Mouse (Mus musculus) induced T-regulatory cell, adult 2 months (primary cell): Measurements from ENCODE around the gene Car5b.

Source experiments
- DNase-seq: peaks from one replicate; pipeline ENCODE4 v3.0.0-alpha.2; 2012; ENCODE audit warnings: low read depth

Gene Car5b

DNA sequence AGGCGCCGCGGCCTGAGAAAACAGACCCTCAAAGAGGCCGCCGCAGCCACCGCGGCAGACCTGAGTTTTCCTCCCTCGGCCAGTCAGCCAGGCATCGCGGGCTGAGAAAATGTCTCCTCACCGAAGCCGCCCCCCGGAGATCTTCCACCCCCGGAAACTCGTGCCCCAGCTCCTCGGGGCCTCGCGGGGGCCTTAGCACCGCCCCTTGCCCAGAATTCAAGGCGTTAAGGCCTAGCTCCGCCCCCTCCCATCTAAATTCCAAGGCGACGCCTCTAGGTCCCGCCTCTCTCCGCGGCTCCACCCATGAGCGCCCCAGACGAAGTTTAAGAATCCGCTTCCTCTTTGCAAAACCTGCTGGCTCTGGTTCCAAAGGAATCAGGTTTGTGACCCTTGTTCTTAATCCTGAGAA is 69.3 kb downstream of the Car5b start, which contains the start of gene Zrsr2:
Zrsr2 (minus strand) TSS at position 195 of the 409 bp plus-strand sequence.
- DNase-seq, result peak; percentile 95

DNA sequence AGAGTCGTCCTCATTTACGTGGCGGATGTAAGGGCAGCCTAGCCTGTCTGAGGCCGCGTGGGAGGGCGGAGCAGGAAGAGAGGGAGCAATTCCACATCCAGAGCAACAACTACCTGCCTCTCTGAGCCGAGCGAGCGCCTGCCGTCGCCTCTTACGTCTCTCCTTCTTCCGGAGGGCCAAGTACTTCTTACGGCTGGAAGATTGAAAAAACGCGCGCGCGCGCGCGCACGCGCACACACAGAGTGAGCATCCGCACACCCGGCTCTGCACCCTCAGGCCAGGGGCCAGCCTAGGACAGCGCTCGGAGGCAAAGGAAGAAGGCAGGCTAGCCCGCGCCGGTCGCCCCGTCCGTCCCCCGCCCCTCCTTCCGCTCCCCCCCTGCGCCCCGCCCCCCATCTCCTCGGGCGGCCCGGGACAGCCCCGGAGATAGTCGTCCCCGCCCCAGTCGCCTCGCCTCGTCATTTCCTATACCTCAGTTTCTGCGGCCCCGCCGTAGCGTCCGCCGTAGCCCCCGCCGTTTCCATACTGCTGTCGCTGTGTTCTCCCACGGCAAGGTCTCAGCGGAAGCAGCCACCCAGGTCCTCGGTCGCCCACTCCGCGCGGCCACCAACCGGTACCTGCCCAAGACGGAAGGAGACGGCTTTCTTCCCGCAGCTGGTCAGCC is 69.9 kb downstream of the Car5b start:
- peak; percentile 87 for DNase-seq

DNA sequence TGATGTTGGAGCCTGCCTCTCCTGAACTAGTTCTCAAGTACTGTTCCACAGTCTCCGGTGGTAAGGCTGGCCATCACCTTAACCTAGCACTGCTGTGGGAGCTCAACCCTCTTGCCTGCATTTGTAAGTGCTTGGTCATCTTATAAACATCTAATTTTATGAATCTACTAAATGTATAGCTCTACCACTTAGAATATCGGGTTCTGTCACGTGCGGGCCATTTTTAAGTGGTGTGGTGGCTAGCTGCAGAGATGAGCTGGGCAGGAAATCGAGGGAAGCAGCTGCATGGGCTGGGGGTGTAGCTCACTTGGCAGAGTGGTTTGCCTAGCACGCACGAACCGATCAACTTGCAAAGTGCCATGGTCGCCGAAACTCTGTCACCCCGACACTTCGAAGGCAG is 70.4 kb downstream of the Car5b start:
- no peak for DNase-seq

DNA sequence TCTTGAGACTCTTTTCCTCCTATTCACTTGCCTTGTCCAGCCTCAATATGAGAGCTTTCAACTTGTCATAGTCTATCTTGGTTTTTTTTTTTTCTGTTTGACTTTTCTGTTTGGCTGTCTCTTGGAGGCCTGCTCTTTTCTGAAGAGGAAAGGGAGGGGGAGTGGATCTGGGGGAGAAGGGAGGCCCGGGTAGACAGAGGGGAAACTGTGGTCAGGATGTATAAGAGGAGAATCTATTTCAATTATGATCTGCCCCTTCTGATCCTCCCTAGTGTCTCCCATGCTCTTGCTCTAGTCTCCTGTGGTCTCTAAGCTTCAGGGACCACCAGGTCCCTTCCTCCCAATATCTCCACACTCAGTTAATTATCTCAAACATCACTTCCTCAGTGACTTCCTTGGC is 76.2 kb downstream of the Car5b start:
- DNase-seq, result peak; percentile 12

DNA sequence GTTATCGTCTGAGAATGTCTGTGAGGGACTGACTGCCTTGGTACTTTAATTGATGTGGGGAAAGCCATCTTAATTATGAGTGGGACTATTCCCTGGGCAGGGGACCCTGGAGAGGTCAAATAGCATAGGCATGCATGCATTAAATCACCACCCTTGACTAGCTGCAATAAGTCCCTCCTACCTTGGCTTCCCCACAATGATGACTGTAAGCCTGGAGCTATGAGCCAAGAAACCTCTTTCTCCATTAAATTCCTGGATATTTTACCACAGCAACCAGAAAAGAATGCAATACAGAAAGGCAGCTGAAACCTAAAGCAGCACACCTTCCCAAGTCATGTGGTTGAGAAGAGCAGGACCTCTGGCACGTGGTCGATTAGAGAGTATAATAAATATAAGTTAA is 83.4 kb downstream of the Car5b start:
- no peak for DNase-seq

DNA sequence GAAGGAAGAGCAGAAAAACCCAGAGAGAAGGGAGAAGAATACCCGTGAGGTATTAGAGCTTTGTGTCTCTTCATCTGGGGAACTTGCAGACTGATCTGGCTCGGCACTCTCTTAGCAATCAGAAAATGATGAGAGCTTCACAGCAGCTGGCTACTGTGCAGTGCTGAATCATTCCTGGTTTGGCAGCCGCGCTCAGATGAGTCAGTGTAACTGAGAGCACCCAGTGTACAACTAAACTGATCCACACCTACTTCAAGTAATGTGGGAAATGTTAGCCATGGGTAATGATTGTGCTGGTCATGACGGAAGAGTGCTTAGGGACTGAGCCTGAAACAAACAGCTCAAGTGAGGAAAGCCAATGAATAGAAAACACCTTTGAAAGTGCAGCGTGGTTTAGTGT is 89.2 kb downstream of the Car5b start:
- DNase-seq, result no peak

GRCm38 (mm10) chrX:163934731-163935130 is 93.1 kb downstream of the Car5b start:
- DNase-seq, result no peak

DNA sequence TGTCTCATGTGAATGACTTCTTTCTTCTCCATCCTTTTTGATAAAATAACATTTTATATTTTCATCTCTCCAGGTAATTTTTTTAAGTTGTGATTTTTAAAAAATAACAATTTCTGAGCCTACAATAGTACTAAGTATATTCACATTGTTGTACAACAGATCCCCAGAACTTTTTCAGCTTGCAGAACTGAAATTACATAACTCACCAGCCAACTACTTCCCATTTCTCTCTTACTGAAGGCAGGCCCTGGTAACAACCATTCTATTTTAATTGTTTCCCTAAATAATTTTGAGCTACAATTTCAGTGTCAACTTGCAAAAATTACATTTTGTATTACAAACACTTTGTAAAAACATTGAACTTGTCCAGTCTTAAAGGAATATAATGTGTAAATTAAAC is 98.2 kb downstream of the Car5b start:
- DNase-seq, result no peak
